Mouse (Mus musculus): ENCODE data around the gene Ddr1. TPM values are rescaled to one million over a fixed set of nuclear protein-coding genes. Genes with fewer than 3 reads are reported as not detected.

Ddr1 gene
- polyA plus RNA-seq, 1 experiment from 2014 or later: 50.6 TPM

DNA sequence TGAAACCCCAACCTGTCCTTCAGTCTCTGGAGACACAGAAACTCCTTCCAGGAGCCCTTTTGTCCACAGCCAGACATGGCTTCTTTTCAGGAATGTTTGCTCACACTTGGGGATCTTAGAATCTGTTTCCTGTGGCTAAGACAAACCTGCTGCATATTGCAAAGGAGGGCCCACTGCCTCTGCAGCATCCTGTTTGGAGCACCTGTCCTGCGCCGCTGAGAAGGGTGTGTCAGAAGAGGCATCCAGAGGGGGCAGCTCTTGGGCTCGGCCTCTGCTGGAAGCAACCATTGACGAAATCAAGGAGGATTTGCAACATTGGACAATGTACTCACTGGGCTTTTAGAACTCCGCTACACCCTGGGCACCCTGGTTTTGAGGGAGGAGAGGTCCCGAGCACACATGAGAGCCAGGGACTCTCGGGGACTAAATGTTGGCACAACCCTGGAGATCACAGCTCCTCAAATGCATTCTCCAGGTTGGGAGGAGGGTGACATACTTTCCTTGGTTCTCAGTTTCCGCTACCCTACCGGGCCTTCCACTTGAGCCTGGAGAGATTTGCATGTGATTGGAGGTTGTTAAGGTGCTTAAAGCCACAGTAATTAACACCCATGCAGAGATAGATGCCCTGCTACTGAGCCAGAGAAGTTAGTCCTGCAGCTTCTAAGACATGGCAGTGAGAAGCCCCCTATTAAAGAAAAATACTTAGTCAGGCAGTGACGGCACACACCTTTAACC is 23.2 kb upstream of the Ddr1 start:
- Histone ChIP-seq H3K27ac (ENCODE audit: low read length) (no peak overlapping the region), H3K9ac (replicated peaks; ENCODE audit: low read depth, low read length) (no peak overlapping the region)
- ATAC-seq (ENCODE audit: insufficient number of reproducible peaks, insufficient read depth, low FRiP score, low read depth): no peak

DNA sequence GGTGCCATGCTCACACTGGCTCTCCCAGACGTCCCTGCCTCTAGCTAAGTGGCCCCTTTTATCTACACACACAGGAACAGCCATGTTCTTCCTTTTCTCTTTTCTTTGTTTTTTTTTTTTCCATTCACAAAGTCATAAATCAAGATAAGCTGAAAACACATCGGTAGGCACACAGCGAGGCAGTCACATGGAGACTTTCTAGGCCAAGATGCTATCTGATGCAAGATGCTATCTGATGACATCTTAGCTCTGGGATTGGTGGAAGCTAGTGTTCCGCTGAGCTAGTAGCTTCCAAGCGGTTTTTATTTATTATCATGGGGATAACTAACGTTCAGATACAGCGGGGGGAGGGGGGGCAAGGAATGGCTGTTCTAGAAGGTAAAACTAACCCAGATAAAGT is 22.6 kb upstream of the Ddr1 start:
- Histone ChIP-seq H3K9ac (replicated peaks; ENCODE audit: low read depth, low read length) (no peak overlapping the region), H3K36me3 (ENCODE audit: control insufficient read depth, insufficient read depth, low read length) (no peaks in the 10 kb centered on the region), H3K27ac (ENCODE audit: low read length) (no peak overlapping the region), H3K4me2 (replicated peaks; ENCODE audit: low read depth, low read length) (no peak overlapping the region), H3K27me3 (ENCODE audit: control insufficient read depth, insufficient read depth, low read length) (no peaks in the 10 kb centered on the region), H3K4me1 (ENCODE audit: control insufficient read depth, insufficient read depth, low read length) (peaks cover 12% of the 10 kb centered on the region; the same call in 1 of the 2 replicates), H3K9me3 (ENCODE audit: control insufficient read depth, low read depth, low read length) (no peaks in the 10 kb centered on the region), H3K4me3 (ENCODE audit: low read depth, low read length) (no peak overlapping the region)
- WGBS: 16% methylated on average over 7 of the region's 7 CpGs
- no peak for ATAC-seq (ENCODE audit: insufficient number of reproducible peaks, insufficient read depth, low FRiP score, low read depth)

More for the DNA sequence above, 23.2 kb upstream of the Ddr1 start:
- Histone ChIP-seq H3K4me3 (ENCODE audit: low read depth, low read length) (no peak overlapping the region), H3K4me1 (ENCODE audit: control insufficient read depth, insufficient read depth, low read length) (peaks cover 12% of the 10 kb centered on the region; the same call in 1 of the 2 replicates), H3K9me3 (ENCODE audit: control insufficient read depth, low read depth, low read length) (no peaks in the 10 kb centered on the region), H3K36me3 (ENCODE audit: control insufficient read depth, insufficient read depth, low read length) (no peaks in the 10 kb centered on the region), H3K27me3 (ENCODE audit: control insufficient read depth, insufficient read depth, low read length) (no peaks in the 10 kb centered on the region), H3K4me2 (replicated peaks; ENCODE audit: low read depth, low read length) (no peak overlapping the region)
- 42% methylated on average over 10 of the region's 10 CpGs for WGBS

- H3K36me3 ChIP-seq (ENCODE audit: control insufficient read depth, insufficient read depth, low read length): no peaks in the 10 kb centered on the region
- no peaks in the 10 kb centered on the region for H3K9me3 ChIP-seq (ENCODE audit: control insufficient read depth, low read depth, low read length)
- H3K4me3 ChIP-seq (ENCODE audit: low read depth, low read length): no peak overlapping the region
- H3K27ac ChIP-seq (ENCODE audit: low read length): no peak overlapping the region
- H3K27me3 ChIP-seq (ENCODE audit: control insufficient read depth, insufficient read depth, low read length): no peaks in the 10 kb centered on the region
- WGBS: 25% methylated on average over 21 of the region's 21 CpGs
- H3K4me1 ChIP-seq (ENCODE audit: control insufficient read depth, insufficient read depth, low read length): peaks cover 13% of the 10 kb centered on the region; the same call in 1 of the 2 replicates
- H3K9ac ChIP-seq (replicated peaks; ENCODE audit: low read depth, low read length): no peak overlapping the region
- no peak overlapping the region; the same call in 1 of the 2 replicates for H3K4me2 ChIP-seq (replicated peaks; ENCODE audit: low read depth, low read length)
- peak; percentile 56; the same call in 1 of the 2 replicates for ATAC-seq (ENCODE audit: insufficient number of reproducible peaks, insufficient read depth, low FRiP score, low read depth)
Measured at GRCm38 (mm10) chr17:35725286-35726232, 21.1 kb upstream of the Ddr1 start.

- 61% methylated on average over 8 of the region's 8 CpGs for WGBS
- Histone ChIP-seq H3K4me3 (ENCODE audit: low read depth, low read length) (no peak overlapping the region), H3K36me3 (ENCODE audit: control insufficient read depth, insufficient read depth, low read length) (no peaks in the 10 kb centered on the region), H3K4me1 (ENCODE audit: control insufficient read depth, insufficient read depth, low read length) (peaks cover 16% of the 10 kb centered on the region; the same call in 1 of the 2 replicates), H3K27me3 (ENCODE audit: control insufficient read depth, insufficient read depth, low read length) (no peaks in the 10 kb centered on the region), H3K9me3 (ENCODE audit: control insufficient read depth, low read depth, low read length) (no peaks in the 10 kb centered on the region), H3K27ac (ENCODE audit: low read length) (no peak overlapping the region), H3K4me2 (replicated peaks; ENCODE audit: low read depth, low read length) (no peak overlapping the region), H3K9ac (replicated peaks; ENCODE audit: low read depth, low read length) (no peak overlapping the region)
- ATAC-seq (ENCODE audit: insufficient number of reproducible peaks, insufficient read depth, low FRiP score, low read depth): no peak
Measured at GRCm38 (mm10) chr17:35721676-35722075, 17.3 kb upstream of the Ddr1 start.

DNA sequence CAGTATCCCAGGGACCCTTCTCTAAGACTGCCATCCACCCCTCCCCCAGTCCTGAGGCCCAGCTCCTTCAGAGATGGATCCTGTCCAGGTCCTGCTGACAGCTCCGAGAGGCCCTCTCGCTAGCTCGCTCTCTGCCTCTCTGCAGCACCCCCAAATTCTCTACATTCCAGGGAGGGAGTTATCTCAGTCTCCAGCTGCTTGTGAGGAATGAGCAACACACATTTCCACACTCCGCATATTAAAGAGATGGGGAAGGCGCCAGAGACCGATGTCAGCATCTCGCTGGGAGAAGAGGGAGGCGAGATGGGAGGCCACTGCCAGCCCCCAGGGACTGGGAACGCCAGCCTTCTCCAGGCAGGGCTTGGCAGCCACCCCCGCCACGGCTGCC is 15.9 kb upstream of the Ddr1 start:
- H3K27me3 ChIP-seq (ENCODE audit: control insufficient read depth, insufficient read depth, low read length): no peaks in the 10 kb centered on the region
- peak overlapping the region; percentile 26 for H3K4me2 ChIP-seq (replicated peaks; ENCODE audit: low read depth, low read length)
- no peak overlapping the region for H3K9ac ChIP-seq (replicated peaks; ENCODE audit: low read depth, low read length)
- H3K9me3 ChIP-seq (ENCODE audit: control insufficient read depth, low read depth, low read length): no peaks in the 10 kb centered on the region
- no peak overlapping the region for H3K4me3 ChIP-seq (ENCODE audit: low read depth, low read length)
- H3K36me3 ChIP-seq (ENCODE audit: control insufficient read depth, insufficient read depth, low read length): no peaks in the 10 kb centered on the region
- peaks cover 11% of the 10 kb centered on the region; the same call in 1 of the 2 replicates for H3K4me1 ChIP-seq (ENCODE audit: control insufficient read depth, insufficient read depth, low read length)
- ATAC-seq (ENCODE audit: insufficient number of reproducible peaks, insufficient read depth, low FRiP score, low read depth): peak; percentile 63; the same call in 1 of the 2 replicates
- peak overlapping the region; percentile 67 for H3K27ac ChIP-seq (ENCODE audit: low read length)
- 6% methylated on average over 11 of the region's 11 CpGs for WGBS

- Histone ChIP-seq H3K27ac (ENCODE audit: low read length) (peak overlapping the region; percentile 67), H3K4me3 (ENCODE audit: low read depth, low read length) (no peak overlapping the region), H3K4me1 (ENCODE audit: control insufficient read depth, insufficient read depth, low read length) (peaks cover 10% of the 10 kb centered on the region; the same call in 1 of the 2 replicates), H3K9me3 (ENCODE audit: control insufficient read depth, low read depth, low read length) (no peaks in the 10 kb centered on the region), H3K4me2 (replicated peaks; ENCODE audit: low read depth, low read length) (peak overlapping the region; percentile 26; the same call in 1 of the 2 replicates), H3K27me3 (ENCODE audit: control insufficient read depth, insufficient read depth, low read length) (no peaks in the 10 kb centered on the region), H3K9ac (replicated peaks; ENCODE audit: low read depth, low read length) (no peak overlapping the region), H3K36me3 (ENCODE audit: control insufficient read depth, insufficient read depth, low read length) (no peaks in the 10 kb centered on the region)
- WGBS: 48% methylated on average over 9 of the region's 9 CpGs
- no peak for ATAC-seq (ENCODE audit: insufficient number of reproducible peaks, insufficient read depth, low FRiP score, low read depth)
Measured at GRCm38 (mm10) chr17:35719616-35720339, 15.4 kb upstream of the Ddr1 start.

DNA sequence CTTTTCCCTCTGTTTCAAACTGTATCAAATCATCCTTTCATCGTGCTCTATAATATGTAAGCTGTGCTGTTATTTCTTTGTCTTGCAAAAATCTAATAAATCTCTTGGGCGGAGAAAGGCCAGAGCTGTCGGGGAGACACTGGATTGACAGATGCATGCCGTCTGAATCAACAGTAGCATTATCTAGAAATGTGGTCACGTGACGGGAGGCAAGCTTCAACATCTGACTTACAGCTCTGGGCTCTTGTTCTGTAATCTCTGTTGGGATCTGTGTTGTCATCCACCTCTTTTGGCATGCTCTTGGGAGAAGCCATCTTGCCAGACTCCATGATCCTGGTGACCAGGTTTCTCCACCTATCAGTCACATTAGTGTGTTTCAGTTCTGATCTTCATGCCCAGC is 12.7 kb upstream of the Ddr1 start:
- Histone ChIP-seq H3K4me3 (ENCODE audit: low read depth, low read length) (no peak overlapping the region), H3K9ac (replicated peaks; ENCODE audit: low read depth, low read length) (no peak overlapping the region), H3K4me2 (replicated peaks; ENCODE audit: low read depth, low read length) (no peak overlapping the region), H3K9me3 (ENCODE audit: control insufficient read depth, low read depth, low read length) (no peaks in the 10 kb centered on the region), H3K4me1 (ENCODE audit: control insufficient read depth, insufficient read depth, low read length) (peaks cover 10% of the 10 kb centered on the region; the same call in 1 of the 2 replicates), H3K27me3 (ENCODE audit: control insufficient read depth, insufficient read depth, low read length) (no peaks in the 10 kb centered on the region), H3K27ac (ENCODE audit: low read length) (no peak overlapping the region), H3K36me3 (ENCODE audit: control insufficient read depth, insufficient read depth, low read length) (no peaks in the 10 kb centered on the region)
- 78% methylated on average over 6 of the region's 6 CpGs for WGBS
- no peak for ATAC-seq (ENCODE audit: insufficient number of reproducible peaks, insufficient read depth, low FRiP score, low read depth)

DNA sequence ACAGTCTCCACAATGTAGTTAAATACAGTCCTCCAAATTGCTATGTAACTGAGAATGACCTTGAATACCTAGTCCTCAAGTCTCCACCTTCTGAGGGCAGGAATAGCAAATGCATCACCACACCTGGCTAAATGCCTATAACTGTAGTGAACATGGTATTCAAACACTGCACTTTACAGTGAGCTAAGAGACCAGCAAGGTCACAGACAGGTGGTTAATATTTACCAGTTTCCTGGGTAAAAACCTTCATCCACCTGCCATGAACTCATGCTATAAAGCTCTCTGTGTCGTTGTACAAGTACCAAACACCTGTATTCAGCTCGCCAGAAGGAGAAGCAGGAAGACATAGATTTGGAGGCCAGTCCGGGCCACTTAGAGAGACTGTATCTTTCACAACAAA is 11.7 kb upstream of the Ddr1 start:
- H3K9me3 ChIP-seq (ENCODE audit: control insufficient read depth, low read depth, low read length): no peaks in the 10 kb centered on the region
- no peak overlapping the region for H3K4me3 ChIP-seq (ENCODE audit: low read depth, low read length)
- H3K36me3 ChIP-seq (ENCODE audit: control insufficient read depth, insufficient read depth, low read length): no peaks in the 10 kb centered on the region
- H3K27me3 ChIP-seq (ENCODE audit: control insufficient read depth, insufficient read depth, low read length): no peaks in the 10 kb centered on the region
- H3K9ac ChIP-seq (replicated peaks; ENCODE audit: low read depth, low read length): no peak overlapping the region
- 80% methylated on average over 3 of the region's 3 CpGs for WGBS
- H3K4me1 ChIP-seq (ENCODE audit: control insufficient read depth, insufficient read depth, low read length): peaks cover 7% of the 10 kb centered on the region; the same call in 1 of the 2 replicates
- no peak overlapping the region for H3K4me2 ChIP-seq (replicated peaks; ENCODE audit: low read depth, low read length)
- ATAC-seq (ENCODE audit: insufficient number of reproducible peaks, insufficient read depth, low FRiP score, low read depth): no peak
- no peak overlapping the region for H3K27ac ChIP-seq (ENCODE audit: low read length)
